Mouse (Mus musculus): ENCODE data around the gene Cacna2d2. TPM values are rescaled to one million over a fixed set of nuclear protein-coding genes. Genes with fewer than 3 reads are reported as not detected.

Gene Cacna2d2
- polyA plus RNA-seq, 1 experiment from 2014 or later, result 0.18 TPM

GRCm38 (mm10) chr9:107540420-107540819 lies 141.0 kb downstream of the Cacna2d2 start:
- 74% methylated on average over 4 of the region's 4 CpGs for WGBS
- Histone ChIP-seq H3K4me1 (replicated peaks; ENCODE audit: control insufficient read depth, insufficient read depth, low read length) (peaks cover 31% of the 10 kb centered on the region), H3K4me3 (ENCODE audit: low read depth, low read length) (no peak overlapping the region), H3K9me3 (ENCODE audit: control insufficient read depth, low read length) (no peaks in the 10 kb centered on the region), H3K27me3 (replicated peaks; ENCODE audit: control insufficient read depth, insufficient read depth, low read length) (no peaks in the 10 kb centered on the region), H3K27ac (ENCODE audit: low read depth, low read length) (no peak overlapping the region), H3K9ac (ENCODE audit: low read depth, low read length) (no peak overlapping the region), H3K4me2 (no peak overlapping the region; the same call in 1 of the 2 replicates), H3K36me3 (ENCODE audit: control insufficient read depth, insufficient read depth, low read length) (peaks cover 36% of the 10 kb centered on the region)
- ATAC-seq (replicated peaks; ENCODE audit: low FRiP score), result no peak
- DNase-seq (ENCODE audit: low spot score), result no peak

GRCm38 (mm10) chr9:107541005-107541404 lies 141.6 kb downstream of the Cacna2d2 start:
- H3K27me3 ChIP-seq (replicated peaks; ENCODE audit: control insufficient read depth, insufficient read depth, low read length), result no peaks in the 10 kb centered on the region
- WGBS, result 42% methylated on average over 10 of the region's 10 CpGs
- peak overlapping the region; percentile 74 for H3K4me3 ChIP-seq (ENCODE audit: low read depth, low read length)
- peaks cover 36% of the 10 kb centered on the region for H3K36me3 ChIP-seq (ENCODE audit: control insufficient read depth, insufficient read depth, low read length)
- no peaks in the 10 kb centered on the region for H3K9me3 ChIP-seq (ENCODE audit: control insufficient read depth, low read length)
- no peak overlapping the region for H3K9ac ChIP-seq (ENCODE audit: low read depth, low read length)
- ATAC-seq (replicated peaks; ENCODE audit: low FRiP score) (no peak), DNase-seq (ENCODE audit: low spot score) (no peak)
- peaks cover 25% of the 10 kb centered on the region for H3K4me1 ChIP-seq (replicated peaks; ENCODE audit: control insufficient read depth, insufficient read depth, low read length)
- no peak overlapping the region for H3K27ac ChIP-seq (ENCODE audit: low read depth, low read length)
- H3K4me2 ChIP-seq, result peak overlapping the region; percentile 97

GRCm38 (mm10) chr9:107541474-107542351 lies 142.3 kb downstream of the Cacna2d2 start, which contains the start of the genes Cyb561d2 and Nprl2:
Cyb561d2 (minus strand) TSS chr9:107542193.
Nprl2 (plus strand) TSS chr9:107542226.
- H3K27ac ChIP-seq (ENCODE audit: low read depth, low read length), result peak within 1 kb of the TSS; percentile 26
- H3K9ac ChIP-seq (ENCODE audit: low read depth, low read length), result peak within 1 kb of the TSS; percentile 75
- peaks cover 20% of the 10 kb centered on the region for H3K4me1 ChIP-seq (replicated peaks; ENCODE audit: control insufficient read depth, insufficient read depth, low read length)
- peaks cover 35% of the 10 kb centered on the region for H3K36me3 ChIP-seq (ENCODE audit: control insufficient read depth, insufficient read depth, low read length)
- no peaks in the 10 kb centered on the region for H3K9me3 ChIP-seq (ENCODE audit: control insufficient read depth, low read length)
- peak within 1 kb of the TSS; percentile 74 for H3K4me3 ChIP-seq (ENCODE audit: low read depth, low read length)
- H3K4me2 ChIP-seq, result peak within 1 kb of the TSS; percentile 97
- DNase-seq (ENCODE audit: low spot score) (peak; percentile 96), ATAC-seq (replicated peaks; ENCODE audit: low FRiP score) (peak; percentile 86)
- under 1% methylated on average over 46 of the region's 46 CpGs for WGBS
- H3K27me3 ChIP-seq (replicated peaks; ENCODE audit: control insufficient read depth, insufficient read depth, low read length), result no peaks in the 10 kb centered on the region

GRCm38 (mm10) chr9:107542352-107542686 lies 142.9 kb downstream of the Cacna2d2 start:
- peak; percentile 3; the same call in 1 of the 2 replicates for ATAC-seq (replicated peaks; ENCODE audit: low FRiP score)
- 1% methylated on average over 11 of the region's 11 CpGs for WGBS
- peaks cover 31% of the 10 kb centered on the region for H3K36me3 ChIP-seq (ENCODE audit: control insufficient read depth, insufficient read depth, low read length)

GRCm38 (mm10) chr9:107542721-107543120 lies 143.3 kb downstream of the Cacna2d2 start:
- ATAC-seq (replicated peaks; ENCODE audit: low FRiP score), result no peak

More at GRCm38 (mm10) chr9:107542352-107542686, 142.9 kb downstream of the Cacna2d2 start:
- Histone ChIP-seq H3K4me3 (ENCODE audit: low read depth, low read length) (peak overlapping the region; percentile 74), H3K4me2 (peak overlapping the region; percentile 97), H3K27ac (ENCODE audit: low read depth, low read length) (peak overlapping the region; percentile 26; the same call in 1 of the 2 replicates), H3K9me3 (ENCODE audit: control insufficient read depth, low read length) (no peaks in the 10 kb centered on the region), H3K4me1 (replicated peaks; ENCODE audit: control insufficient read depth, insufficient read depth, low read length) (peaks cover 20% of the 10 kb centered on the region), H3K9ac (ENCODE audit: low read depth, low read length) (peak overlapping the region; percentile 75), H3K27me3 (replicated peaks; ENCODE audit: control insufficient read depth, insufficient read depth, low read length) (no peaks in the 10 kb centered on the region)
- no peak for DNase-seq (ENCODE audit: low spot score)

GRCm38 (mm10) chr9:107543299-107543698 lies 143.9 kb downstream of the Cacna2d2 start:
- Histone ChIP-seq H3K4me2 (peak overlapping the region; percentile 97; the same call in 1 of the 2 replicates), H3K27ac (ENCODE audit: low read depth, low read length) (no peak overlapping the region), H3K9me3 (ENCODE audit: control insufficient read depth, low read length) (no peaks in the 10 kb centered on the region), H3K27me3 (replicated peaks; ENCODE audit: control insufficient read depth, insufficient read depth, low read length) (0 out of 2 replicates have a peak, but pooled peaks cover under 1% of the 10 kb centered on the region), H3K4me1 (replicated peaks; ENCODE audit: control insufficient read depth, insufficient read depth, low read length) (peaks cover 20% of the 10 kb centered on the region), H3K36me3 (ENCODE audit: control insufficient read depth, insufficient read depth, low read length) (peaks cover 24% of the 10 kb centered on the region), H3K4me3 (ENCODE audit: low read depth, low read length) (0 out of 2 replicates have a peak overlapping the region, but pooled peaks have one; percentile 74), H3K9ac (ENCODE audit: low read depth, low read length) (no peak overlapping the region)
- DNase-seq (ENCODE audit: low spot score) (no peak), ATAC-seq (replicated peaks; ENCODE audit: low FRiP score) (no peak)
- WGBS, result 84% methylated on average over 11 of the region's 11 CpGs

More at GRCm38 (mm10) chr9:107542721-107543120, 143.3 kb downstream of the Cacna2d2 start:
- no peak for DNase-seq (ENCODE audit: low spot score)
- H3K4me2 ChIP-seq, result peak overlapping the region; percentile 97
- peak overlapping the region; percentile 74 for H3K4me3 ChIP-seq (ENCODE audit: low read depth, low read length)
- H3K27ac ChIP-seq (ENCODE audit: low read depth, low read length), result no peak overlapping the region
- peaks cover 21% of the 10 kb centered on the region for H3K4me1 ChIP-seq (replicated peaks; ENCODE audit: control insufficient read depth, insufficient read depth, low read length)
- no peaks in the 10 kb centered on the region for H3K9me3 ChIP-seq (ENCODE audit: control insufficient read depth, low read length)
- H3K36me3 ChIP-seq (ENCODE audit: control insufficient read depth, insufficient read depth, low read length), result peaks cover 30% of the 10 kb centered on the region
- no peaks in the 10 kb centered on the region for H3K27me3 ChIP-seq (replicated peaks; ENCODE audit: control insufficient read depth, insufficient read depth, low read length)
- H3K9ac ChIP-seq (ENCODE audit: low read depth, low read length), result peak overlapping the region; percentile 75
- WGBS, result 54% methylated on average over 8 of the region's 8 CpGs

GRCm38 (mm10) chr9:107544196-107544700 lies 144.8 kb downstream of the Cacna2d2 start:
- H3K27ac ChIP-seq (ENCODE audit: low read depth, low read length), result no peak overlapping the region
- H3K4me2 ChIP-seq, result no peak overlapping the region
- peaks cover 15% of the 10 kb centered on the region for H3K36me3 ChIP-seq (ENCODE audit: control insufficient read depth, insufficient read depth, low read length)
- no peak overlapping the region for H3K9ac ChIP-seq (ENCODE audit: low read depth, low read length)
- WGBS, result 94% methylated on average over 17 of the region's 17 CpGs
- H3K4me1 ChIP-seq (replicated peaks; ENCODE audit: control insufficient read depth, insufficient read depth, low read length), result peaks cover 20% of the 10 kb centered on the region
- no peak for DNase-seq (ENCODE audit: low spot score)
- H3K27me3 ChIP-seq (replicated peaks; ENCODE audit: control insufficient read depth, insufficient read depth, low read length), result peaks cover 6% of the 10 kb centered on the region; the same call in 1 of the 2 replicates
- H3K9me3 ChIP-seq (ENCODE audit: control insufficient read depth, low read length), result no peaks in the 10 kb centered on the region
- no peak overlapping the region for H3K4me3 ChIP-seq (ENCODE audit: low read depth, low read length)
- no peak for ATAC-seq (replicated peaks; ENCODE audit: low FRiP score)

- no peak for ATAC-seq (replicated peaks; ENCODE audit: low FRiP score)
- peaks cover 12% of the 10 kb centered on the region; the same call in 1 of the 2 replicates for H3K36me3 ChIP-seq (ENCODE audit: control insufficient read depth, insufficient read depth, low read length)
- peaks cover 7% of the 10 kb centered on the region; the same call in 1 of the 2 replicates for H3K27me3 ChIP-seq (replicated peaks; ENCODE audit: control insufficient read depth, insufficient read depth, low read length)
- H3K4me2 ChIP-seq, result no peak overlapping the region
- H3K27ac ChIP-seq (ENCODE audit: low read depth, low read length), result no peak overlapping the region
- H3K9ac ChIP-seq (ENCODE audit: low read depth, low read length), result no peak overlapping the region
- H3K9me3 ChIP-seq (ENCODE audit: control insufficient read depth, low read length), result no peaks in the 10 kb centered on the region
- peaks cover 20% of the 10 kb centered on the region for H3K4me1 ChIP-seq (replicated peaks; ENCODE audit: control insufficient read depth, insufficient read depth, low read length)
- 92% methylated on average over 12 of the region's 12 CpGs for WGBS
- no peak for DNase-seq (ENCODE audit: low spot score)
- no peak overlapping the region for H3K4me3 ChIP-seq (ENCODE audit: low read depth, low read length)
These were observed 145.3 kb downstream of the Cacna2d2 start for GRCm38 (mm10) chr9:107544729-107545128.
